Mouse (Mus musculus) heart, postnatal 0 days (tissue): ENCODE measurements at regions not wholly inside any gene's neighbourhood (a gene's known extent, or its start where the extent isn't known, plus 50 kb on each side); places are given as distances from the start of the nearest gene placed in this dataset.

Source experiments
- CTCF ChIP-seq: IDR thresholded peaks from 2 replicates; pipeline ENCODE4 v1.5.1; 2016; ENCODE audit warnings: antibody characterized with exemption, control low read depth, low read depth
- EP300 ChIP-seq: IDR thresholded peaks from 2 replicates; pipeline ENCODE4 v1.6.1; 2016; ENCODE audit warnings: antibody characterized with exemption, low read depth

- TF ChIP-seq CTCF (no peak), EP300 (no peak)
Observed at GRCm38 (mm10) chr9:118393567-118393966, 84.4 kb upstream of the Eomes start.
